Mouse (Mus musculus): Measurements from ENCODE around the gene Men1.

DNA sequence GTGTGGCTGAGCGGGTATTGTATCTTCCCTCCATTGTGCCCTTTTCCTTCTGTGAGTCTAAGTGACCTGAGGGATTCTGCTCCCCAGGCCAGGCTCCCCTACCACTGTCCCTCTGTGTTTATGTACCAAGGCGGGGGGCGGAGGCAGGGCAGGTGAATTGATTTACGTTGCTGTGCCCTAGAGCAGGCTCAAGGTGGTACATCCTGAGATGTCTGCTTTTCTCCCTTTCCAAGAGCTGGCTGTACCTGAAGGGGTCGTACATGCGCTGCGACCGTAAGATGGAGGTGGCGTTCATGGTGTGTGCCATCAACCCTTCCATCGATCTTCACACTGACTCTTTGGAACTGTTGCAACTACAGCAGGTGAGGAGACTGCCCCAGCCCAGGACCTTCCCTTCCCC is 2.1 kb downstream of the Men1 start:
- TF ChIP-seq CTCF (IDR thresholded peaks at IDR 0.05; ENCODE audit: borderline replicate concordance, control insufficient read depth, extremely low read depth, insufficient read depth, low read length, poor library complexity) (no peak), POLR2A (IDR thresholded peaks at IDR 0.05; ENCODE audit: control insufficient read depth, extremely low read depth, insufficient read depth, low read length, poor library complexity) (no peak)

Measured in thymus, adult 2 months (tissue).